ENCODE assay signal across 16 mouse cellular contexts in the genomic region with DNA sequence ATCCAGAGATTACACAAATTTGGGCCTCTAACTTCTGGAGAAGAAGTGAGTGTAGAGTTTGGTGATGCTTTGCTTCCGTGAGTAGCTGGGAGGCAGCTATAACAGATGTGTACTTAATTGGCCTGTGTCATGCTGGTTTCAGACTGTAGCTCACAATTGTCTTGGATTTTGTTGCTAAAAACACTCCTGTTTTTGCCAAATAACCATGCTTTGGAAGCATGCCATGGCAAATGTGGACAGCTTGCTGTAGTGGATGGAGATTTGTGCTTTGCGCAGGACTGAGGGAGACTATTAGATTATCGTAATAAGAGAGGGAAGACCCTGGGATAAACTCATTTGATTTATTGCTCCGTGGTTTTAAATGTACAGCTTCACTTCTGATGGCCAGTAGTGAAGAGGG. TPM values are rescaled to one million over a fixed set of nuclear protein-coding genes. Genes with fewer than 3 reads are reported as not detected.
DNase-seq lines count a peak whose midpoint lies in the region; ATAC-seq and TF ChIP-seq lines count a peak whose summit lies in the region.
"Had no signal": no experiment of that assay in that cellular context is flagged by ENCODE, and none has a peak within 500 bp of the region (broad histone marks: within the 10 kb centered on the region; RNA-seq: fewer than 3 reads in every experiment).

No protein-coding gene starts in this region.

- no peak overlapping the region for H3K9ac ChIP-seq in heart, adult 2 months (ENCODE audit: low read depth, low read length)
- H3K9ac ChIP-seq in lung, embryonic 16.5 days (ENCODE audit: low read length): no peak overlapping the region
- H3K9ac ChIP-seq: hindbrain, embryonic 15.5 days; limb, embryonic 12.5 days; liver, embryonic 15.5 days had no signal

- no peak for TF ChIP-seq CTCF in heart, adult 2 months (IDR thresholded peaks at IDR 0.05)

- H3K4me3 ChIP-seq in heart, adult 2 months: no peak overlapping the region
- no peak overlapping the region for H3K4me3 ChIP-seq in lung, embryonic 16.5 days (ENCODE audit: low read length)
- H3K4me3 ChIP-seq: hindbrain, embryonic 15.5 days; left cerebral cortex, adult 2 months; limb, embryonic 12.5 days; liver, embryonic 15.5 days; midbrain, embryonic 10.5 days had no signal

- peak; percentile 35 for ATAC-seq in lung, embryonic 16.5 days (ENCODE audit: low read depth)
- ATAC-seq: intestine, postnatal 0 days had no signal

- peaks cover 2% of the 10 kb centered on the region for H3K4me1 ChIP-seq in heart, adult 2 months (ENCODE audit: control insufficient read depth, insufficient read depth, low read length)
- H3K4me1 ChIP-seq in lung, embryonic 16.5 days (replicated peaks; ENCODE audit: control insufficient read depth, insufficient read depth, low read length): peaks cover 8% of the 10 kb centered on the region
- H3K4me1 ChIP-seq: hindbrain, embryonic 15.5 days; liver, embryonic 15.5 days had no signal

- DNase-seq in cerebellum, postnatal 10 days: peak; percentile 25 to 26
- DNase-seq in cerebellum, postnatal 36 days: no peak
- DNase-seq in heart, adult 2 months: peak in 1 of 2 experiments; percentile 23
- DNase-seq in heart, postnatal 4 days: no peak
- DNase-seq in lung, postnatal 14 days: no peak
- peak; percentile 72 for DNase-seq in skeletal muscle tissue, adult 2 months (ENCODE audit: low read depth, low spot score)
- no peak for DNase-seq in left cerebral cortex, adult 11 months (ENCODE audit: low spot score)
- DNase-seq: kidney, postnatal 36 days had no signal

- no peak for TF ChIP-seq POLR2A in heart, adult 2 months (IDR thresholded peaks at IDR 0.05; ENCODE audit: insufficient read depth, low read depth, low read length)

- H3K4me2 ChIP-seq in lung, embryonic 16.5 days (ENCODE audit: low read depth, low read length): no peak overlapping the region
- H3K4me2 ChIP-seq: hindbrain, embryonic 15.5 days; limb, embryonic 12.5 days; liver, embryonic 15.5 days had no signal

- intact Hi-C loops in heart, adult 2 months (cut with DNase I): no loop called here

- peak overlapping the region; percentile 26 for H3K27ac ChIP-seq in heart, adult 2 months
- H3K27ac ChIP-seq in lung, embryonic 16.5 days (ENCODE audit: low read length): peak overlapping the region; percentile 69
- H3K27ac ChIP-seq: hindbrain, embryonic 15.5 days; left cerebral cortex, adult 2 months; limb, embryonic 12.5 days; liver, embryonic 15.5 days; midbrain, embryonic 10.5 days had no signal

- 81% methylated on average over 4 of the region's 4 CpGs for WGBS in heart, adult 2 months
- 56% methylated on average over 4 of the region's 4 CpGs for WGBS in lung, embryonic 16.5 days

- no peaks in the 10 kb centered on the region for H3K9me3 ChIP-seq in lung, embryonic 16.5 days (ENCODE audit: control insufficient read depth, low read length)
- H3K9me3 ChIP-seq: hindbrain, embryonic 15.5 days; limb, embryonic 12.5 days; liver, embryonic 15.5 days; midbrain, embryonic 10.5 days had no signal

- no peaks in the 10 kb centered on the region for H3K27me3 ChIP-seq in heart, adult 2 months (ENCODE audit: control insufficient read depth, insufficient read depth, low read length)
- H3K27me3 ChIP-seq in lung, embryonic 16.5 days (ENCODE audit: control insufficient read depth, insufficient read depth, low read depth, low read length): no peaks in the 10 kb centered on the region
- H3K27me3 ChIP-seq: hindbrain, embryonic 15.5 days; limb, embryonic 12.5 days; liver, embryonic 15.5 days; Patski had no signal

- TF ChIP-seq EP300 in heart, adult 2 months (IDR thresholded peaks at IDR 0.05; ENCODE audit: insufficient read depth, low read depth, low read length): no peak

- no peaks in the 10 kb centered on the region for H3K36me3 ChIP-seq in heart, adult 2 months (ENCODE audit: control insufficient read depth, insufficient read depth, low read length)
- H3K36me3 ChIP-seq in lung, embryonic 16.5 days (ENCODE audit: control insufficient read depth, insufficient read depth, low read length): no peaks in the 10 kb centered on the region
- H3K36me3 ChIP-seq: hindbrain, embryonic 15.5 days; limb, embryonic 12.5 days; liver, embryonic 15.5 days; midbrain, embryonic 10.5 days had no signal

- no peaks in the 10 kb centered on the region for H3K79me2 ChIP-seq in heart, adult 2 months (replicated peaks; ENCODE audit: control insufficient read depth, insufficient read depth, low read length)

RNA-seq across cellular contexts. Expression of a gene that starts 16.3 kb away (rescaled TPM):
- total RNA-seq in heart, adult 2 months (2021): 1 to 10 TPM; 6.3 to 7.4 TPM
- polyA plus RNA-seq in heart, adult 2 months (2012; rRNA removed): 5.3 and 6.9 TPM in 2 replicates
- 10 to 100 TPM; 11.8 to 12.1 TPM for total RNA-seq in heart, postnatal 4 days (2021)
- polyA plus RNA-seq in lung, embryonic 16.5 days (2015; fragmentation: Nextera tagmentation; extraction: Ambion mirVana): 33.4 and 36.7 TPM in 2 replicates
- polyA plus RNA-seq: Patski had no signal

Comparison
In these comparisons a context has a peak if more than half of its experiments do, and no peak if none do; other contexts are left out.
1. DNase-seq: peak in cerebellum, postnatal 10 days (2 of 2) and skeletal muscle tissue, adult 2 months (single experiment); none in cerebellum, postnatal 36 days (0 of 2), heart, postnatal 4 days (single experiment), lung, postnatal 14 days (single experiment) and left cerebral cortex, adult 11 months (single experiment).